Mouse (Mus musculus): ENCODE results near the gene Itpkc.

The Itpkc gene

DNA sequence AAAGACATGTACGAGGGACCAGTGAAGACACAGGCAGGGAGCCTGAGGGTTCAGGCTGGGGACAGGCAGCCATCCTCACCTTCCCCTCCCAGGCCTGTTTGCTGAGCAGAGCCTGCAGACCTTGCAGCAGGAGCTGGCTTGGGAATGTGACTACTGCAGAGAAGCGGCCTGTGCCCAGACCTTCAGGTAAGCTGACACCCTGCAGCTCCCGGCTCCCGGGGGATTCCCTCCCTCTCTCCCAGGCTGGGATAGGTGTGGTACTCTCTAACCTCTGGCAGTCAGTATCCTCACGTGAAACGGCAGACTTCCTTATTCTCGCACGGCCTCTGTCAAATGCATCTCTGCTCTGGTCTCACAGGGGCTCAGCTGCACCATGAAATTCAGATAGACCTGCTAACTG, 14.8 kb upstream of the Itpkc start:
- in situ Hi-C loops (cut with MboI; ENCODE audit: unreplicated experiment in 2 of 2) = no loop called here

DNA sequence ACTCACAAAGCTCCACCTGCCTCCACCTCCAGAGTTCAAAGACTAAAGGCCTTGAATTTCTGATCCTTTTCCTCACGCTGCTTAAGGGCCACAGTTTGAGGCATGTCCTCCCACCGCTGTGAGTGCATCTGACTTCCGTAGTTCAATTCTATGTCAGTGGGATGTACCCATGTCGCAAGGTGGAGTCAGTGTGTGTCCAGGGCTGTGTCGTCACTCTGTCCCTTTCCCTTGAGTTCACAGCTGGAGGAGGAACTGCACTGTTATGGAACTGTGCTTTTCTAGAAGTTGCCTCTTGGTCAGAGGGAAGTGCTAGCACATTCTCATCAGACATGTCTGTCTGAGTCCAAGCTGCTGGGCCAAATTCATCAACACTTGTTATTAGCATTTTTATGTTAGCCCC, 10.1 kb upstream of the Itpkc start:
- in situ Hi-C loops (cut with MboI; ENCODE audit: unreplicated experiment in 2 of 2) = no loop called here

DNA sequence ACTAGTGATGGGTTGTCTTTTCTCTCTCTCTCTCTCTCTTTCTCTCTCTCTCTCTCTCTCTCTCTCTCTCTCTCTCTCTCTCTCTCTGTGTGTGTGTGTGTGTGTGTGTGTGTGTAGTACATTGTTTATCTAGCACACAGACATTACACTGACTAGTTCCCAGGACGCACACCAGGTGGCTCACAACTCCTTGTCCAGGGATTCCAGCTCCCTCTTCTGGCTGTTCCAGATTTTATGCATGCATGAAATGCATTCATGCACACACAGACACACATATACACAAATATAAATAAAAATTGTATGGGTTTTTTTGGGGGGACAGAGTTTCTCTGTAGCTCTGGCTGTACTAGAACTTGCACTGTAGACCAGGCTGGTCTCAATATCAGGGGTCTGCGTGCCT, 9.1 kb upstream of the Itpkc start:
- in situ Hi-C loops (cut with MboI; ENCODE audit: unreplicated experiment in 2 of 2) = no loop called here

DNA sequence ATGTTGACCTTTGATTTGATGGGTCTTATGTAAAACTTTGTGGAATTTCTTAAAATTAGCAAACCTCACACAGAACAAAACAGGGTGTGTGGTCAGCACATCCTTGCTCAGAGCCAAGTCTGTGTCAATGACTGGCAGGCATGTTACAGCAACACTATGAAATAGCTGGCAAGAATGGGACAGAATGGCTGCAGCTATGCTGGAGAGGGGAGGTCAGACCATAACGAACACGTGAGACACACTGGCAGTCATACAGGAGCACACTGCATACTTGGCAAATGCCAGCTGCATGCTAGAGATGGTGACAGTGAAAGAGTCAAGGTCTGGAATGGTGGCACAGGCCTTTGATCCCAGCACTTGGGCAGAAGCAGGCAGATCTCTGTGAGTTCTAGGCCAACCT, 7.3 kb upstream of the Itpkc start:
- in situ Hi-C loops (cut with MboI; ENCODE audit: unreplicated experiment in 2 of 2) = no loop called here

DNA sequence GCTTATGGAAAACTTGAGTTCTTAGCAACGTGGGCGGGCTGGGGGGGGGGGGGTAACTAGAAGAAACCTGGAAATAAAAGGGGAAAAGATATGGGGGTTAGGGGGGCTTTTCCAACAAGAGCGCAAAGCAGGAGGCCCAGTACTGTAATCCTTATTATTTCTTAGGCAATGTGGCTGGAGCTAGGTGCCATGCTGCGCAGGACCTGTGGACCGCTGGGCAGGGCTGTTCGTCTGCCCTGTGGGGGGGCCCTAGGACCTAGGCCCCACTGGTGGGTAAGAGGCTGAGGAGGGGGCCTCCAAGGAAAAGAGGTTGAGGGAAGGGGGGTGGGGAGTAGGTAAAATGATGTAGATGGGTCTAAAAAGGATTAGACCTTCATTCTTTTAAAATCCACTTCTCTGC, 4.8 kb upstream of the Itpkc start:
- in situ Hi-C loops (cut with MboI; ENCODE audit: unreplicated experiment in 2 of 2) = no loop called here

DNA sequence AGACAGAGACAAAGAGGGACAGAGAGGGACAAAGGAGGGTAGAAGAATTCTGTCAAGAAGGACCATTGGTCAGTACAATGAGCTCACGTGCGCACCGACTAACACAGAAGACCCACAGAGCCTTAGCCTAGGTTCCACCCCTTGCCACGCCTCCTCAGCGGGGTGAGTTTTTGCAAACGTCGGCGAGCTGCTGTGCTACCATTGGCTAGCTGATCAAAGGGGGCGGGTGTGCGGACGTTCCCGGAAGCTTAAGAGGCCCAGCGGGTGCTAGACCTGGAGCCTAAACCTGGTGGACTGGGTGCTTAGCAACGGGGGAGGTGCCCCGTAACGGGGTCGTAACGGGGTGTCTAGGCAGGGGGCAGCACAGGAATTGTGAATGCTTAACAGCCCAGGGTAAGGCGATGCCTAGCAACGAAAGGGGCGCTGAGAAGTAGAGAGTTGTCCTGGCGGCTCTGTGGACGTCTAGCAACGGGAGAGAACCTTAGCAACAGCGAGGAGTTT, 4.4 kb upstream of the Itpkc start, which contains the start of gene Coq8b:
Coq8b (plus strand) TSS at position 243 of the 501 bp plus-strand sequence.
- in situ Hi-C loops (cut with MboI; ENCODE audit: unreplicated experiment in 2 of 2) = no loop called here

DNA sequence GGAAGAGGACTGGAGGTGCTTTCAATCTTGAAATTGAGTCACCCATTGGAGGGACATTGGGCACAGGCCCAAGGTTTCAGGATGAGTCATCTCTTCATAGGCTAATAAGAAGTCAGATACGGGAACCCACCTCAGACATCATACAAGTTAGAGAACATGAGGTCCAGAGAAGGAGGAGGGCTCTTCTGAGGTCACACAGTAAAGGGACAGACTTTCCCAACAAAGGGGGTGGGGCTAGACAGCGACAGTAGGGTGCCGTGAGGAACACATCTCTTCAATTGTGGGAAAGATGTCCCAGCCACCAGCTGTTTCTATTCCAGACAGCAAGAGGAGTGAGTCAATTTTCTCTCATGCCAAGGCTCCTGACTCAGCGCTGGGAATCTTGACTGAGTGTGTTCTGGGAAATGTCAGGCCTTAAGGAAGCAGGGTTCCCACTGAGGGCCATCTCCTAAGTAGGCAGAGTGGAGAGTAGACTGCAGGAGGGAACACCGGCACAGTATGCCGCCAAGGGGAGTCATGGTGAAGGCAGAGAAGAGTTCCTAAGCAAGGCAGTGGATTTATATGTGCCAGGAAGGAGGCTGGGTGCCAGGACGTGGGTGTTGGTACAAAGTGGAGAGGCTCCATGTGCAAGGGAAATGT, 3.4 kb upstream of the Itpkc start:
- in situ Hi-C loops (cut with MboI; ENCODE audit: unreplicated experiment in 2 of 2) = no loop called here

DNA sequence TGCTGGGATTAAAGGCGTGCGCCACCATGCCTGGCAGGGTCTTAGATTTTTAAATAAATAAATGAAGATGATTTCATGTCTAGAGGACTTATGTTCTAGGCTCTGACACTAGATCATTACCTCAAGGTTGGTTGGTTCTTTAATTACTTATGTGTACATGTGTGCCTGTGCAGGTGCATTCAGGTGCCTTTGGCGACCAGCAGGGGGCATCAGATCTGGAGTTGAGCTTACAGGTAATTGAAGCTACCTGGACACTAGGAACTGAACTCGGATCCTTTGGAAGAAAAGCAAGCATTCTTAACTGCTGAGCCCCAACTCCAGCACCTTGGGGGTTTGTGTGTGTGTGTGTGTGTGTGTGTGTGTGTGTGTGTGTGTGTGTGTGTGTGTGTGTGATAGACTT, 2.3 kb upstream of the Itpkc start:
- in situ Hi-C loops (cut with MboI; ENCODE audit: unreplicated experiment in 2 of 2) = no loop called here

DNA sequence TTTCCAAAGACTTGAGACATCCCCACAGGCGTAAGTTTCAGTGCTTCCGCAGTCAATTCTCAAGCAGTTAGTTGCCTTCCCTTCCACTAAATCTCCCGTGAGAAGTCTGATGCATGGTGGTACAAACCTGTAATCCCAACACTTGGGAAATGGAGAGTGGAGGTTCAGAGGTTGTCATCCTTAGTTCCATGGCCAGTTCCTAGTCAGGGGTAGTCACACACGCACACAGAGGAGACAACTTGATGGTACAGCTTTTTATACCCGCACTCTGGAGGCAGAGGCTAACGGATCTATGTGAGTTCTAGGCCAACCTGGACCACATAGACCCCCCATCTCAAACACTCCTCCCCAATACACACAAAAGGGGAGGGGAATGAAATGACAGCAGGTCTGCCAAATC, 404 bp upstream of the Itpkc start:
- in situ Hi-C loops (cut with MboI; ENCODE audit: unreplicated experiment in 2 of 2) = loop anchor here in 1 of 2 experiments (5.0 kb wide), 1 partner anchor 42 kb away; no protein-coding TSS in a partner anchor

DNA sequence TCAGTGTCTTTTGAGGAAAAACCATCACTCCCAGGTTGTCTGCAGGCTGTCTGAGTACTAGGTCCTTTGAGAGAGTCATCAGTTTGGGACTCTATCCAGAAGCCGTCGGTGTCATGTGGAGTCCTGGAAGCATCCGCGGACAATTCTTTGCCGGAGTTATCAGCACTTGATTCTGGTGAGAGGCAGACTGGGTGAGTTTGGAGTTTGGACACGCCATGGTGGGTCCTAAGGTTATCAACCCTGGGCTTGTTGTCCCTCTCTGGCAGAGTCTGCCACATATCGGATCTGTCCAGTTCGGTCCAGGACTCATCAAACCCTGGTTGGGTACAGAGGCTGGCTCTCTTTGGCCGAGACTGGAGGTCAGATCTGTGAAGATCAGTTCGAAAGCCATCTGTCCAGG, 785 bp downstream of the Itpkc start:
- in situ Hi-C loops (cut with MboI; ENCODE audit: unreplicated experiment in 2 of 2) = loop anchor here in 1 of 2 experiments (5.0 kb wide), 1 partner anchor 40 kb away; no protein-coding TSS in a partner anchor

DNA sequence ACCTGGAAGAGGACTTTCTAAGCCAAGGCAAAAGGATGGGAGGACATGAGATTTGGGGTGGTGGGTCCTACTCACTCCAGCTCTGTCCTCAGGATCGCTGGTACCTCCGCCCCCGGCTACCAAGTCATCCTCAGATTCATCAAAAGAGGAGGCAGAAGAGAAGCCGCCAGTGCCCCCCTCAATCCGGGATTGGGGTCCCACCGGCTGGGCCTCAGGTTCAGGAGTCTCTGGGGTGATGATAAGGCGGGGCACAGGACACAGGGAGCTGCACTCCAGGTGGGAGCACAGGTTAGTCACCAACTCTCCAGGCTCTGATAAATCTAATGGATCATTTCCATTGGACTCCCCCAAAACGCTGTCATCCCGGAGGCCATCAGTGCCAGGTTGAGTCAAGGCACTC, 1.2 kb downstream of the Itpkc start:
- in situ Hi-C loops (cut with MboI; ENCODE audit: unreplicated experiment in 2 of 2) = loop anchor here in 1 of 2 experiments (5.0 kb wide), 1 partner anchor 40 kb away; no protein-coding TSS in a partner anchor

DNA sequence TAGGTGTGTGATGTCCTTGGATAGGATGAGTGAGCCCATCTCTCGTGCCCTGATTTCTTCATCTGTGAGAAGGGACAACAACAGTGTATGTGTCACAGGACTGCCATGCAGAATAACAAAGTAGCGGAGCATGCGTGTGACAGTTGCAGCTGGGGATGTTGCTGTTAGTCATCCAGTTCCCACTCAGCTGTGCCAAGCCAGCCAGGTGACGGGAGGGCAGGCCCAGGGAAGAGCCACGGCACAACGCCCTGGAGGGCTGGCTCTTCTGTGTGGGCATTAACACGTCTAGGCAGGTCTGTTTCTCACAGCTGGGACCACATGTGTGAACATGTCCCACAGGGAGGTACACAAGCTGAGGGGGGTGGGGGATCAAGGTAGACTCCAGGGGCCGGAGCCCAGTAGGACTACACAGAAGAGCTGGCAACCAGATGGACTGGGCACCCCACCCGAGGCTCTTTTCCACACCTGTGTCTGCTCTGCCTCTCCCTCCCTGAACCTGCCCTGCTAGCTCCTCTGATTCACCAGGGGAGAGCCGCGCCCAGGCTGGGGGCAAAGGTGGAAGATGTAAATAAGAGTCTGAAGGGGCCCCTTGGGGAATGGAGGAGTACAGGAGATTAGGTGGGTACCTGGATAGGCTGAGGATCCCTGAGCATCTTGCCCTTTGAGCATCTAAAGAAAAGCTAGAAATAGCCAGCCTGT, 3.4 kb downstream of the Itpkc start:
- in situ Hi-C loops (cut with MboI; ENCODE audit: unreplicated experiment in 2 of 2) = loop anchor here in 1 of 2 experiments (5.0 kb wide), 1 partner anchor 38 kb away; no protein-coding TSS in a partner anchor

DNA sequence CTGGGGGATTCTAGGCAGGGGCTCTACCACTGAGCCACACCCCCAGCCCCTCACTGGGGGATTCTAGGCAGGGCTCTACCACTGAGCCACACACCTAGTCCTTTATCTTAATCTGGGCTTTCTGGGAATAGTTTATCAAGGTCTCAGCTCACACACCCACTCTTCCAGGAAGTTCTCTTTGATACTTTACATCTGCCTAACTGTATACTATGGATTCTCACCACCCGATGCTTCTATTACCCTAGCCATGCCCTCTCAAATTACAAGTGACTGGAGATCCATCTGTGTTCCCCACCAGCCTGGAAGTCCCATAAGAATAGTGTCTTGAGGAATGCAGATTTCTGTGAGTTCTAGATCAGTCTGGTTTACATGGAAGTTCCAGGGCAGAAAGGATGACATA, 5.9 kb downstream of the Itpkc start:
- in situ Hi-C loops (cut with MboI; ENCODE audit: unreplicated experiment in 2 of 2) = no loop called here

DNA sequence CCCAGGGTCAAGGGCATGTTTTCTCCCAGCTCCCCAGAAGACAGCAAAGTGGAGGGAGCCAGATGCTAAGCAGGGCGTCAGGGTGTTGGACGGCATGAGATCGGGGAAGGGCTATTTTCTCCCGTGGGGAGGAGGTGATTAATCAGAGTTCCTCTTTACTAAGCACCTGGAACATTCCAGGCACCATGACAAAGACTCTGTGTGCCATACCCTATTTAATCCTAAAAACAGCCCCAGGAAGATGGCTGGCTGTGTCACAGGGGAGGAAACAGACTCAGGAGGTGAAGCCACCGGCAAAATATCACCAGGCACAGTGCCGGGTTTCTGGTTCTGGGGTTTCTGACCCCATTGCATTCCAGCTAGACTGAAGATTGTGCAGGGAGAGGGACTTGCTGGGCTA, 6.5 kb downstream of the Itpkc start:
- in situ Hi-C loops (cut with MboI; ENCODE audit: unreplicated experiment in 2 of 2) = no loop called here

DNA sequence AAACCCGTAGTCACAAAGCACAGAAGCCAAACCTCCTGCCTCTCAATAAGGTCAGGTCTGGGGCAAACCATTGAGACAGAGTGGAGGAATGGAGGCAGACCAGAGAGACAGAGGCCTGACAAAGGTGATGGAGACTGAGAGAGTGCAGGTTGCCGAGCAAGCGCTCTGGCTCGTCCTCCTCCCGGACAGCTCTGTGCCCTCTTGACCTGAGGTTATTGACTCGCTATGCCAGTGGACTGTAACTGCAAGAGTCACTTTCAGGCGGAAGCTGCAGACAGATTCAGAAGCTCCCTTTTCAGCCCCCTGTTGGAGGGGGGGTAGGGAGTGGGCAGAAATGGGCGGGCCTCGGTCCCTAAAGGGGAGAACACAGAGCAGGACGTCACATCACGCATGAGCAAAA, 8.5 kb downstream of the Itpkc start:
- in situ Hi-C loops (cut with MboI; ENCODE audit: unreplicated experiment in 2 of 2) = no loop called here

DNA sequence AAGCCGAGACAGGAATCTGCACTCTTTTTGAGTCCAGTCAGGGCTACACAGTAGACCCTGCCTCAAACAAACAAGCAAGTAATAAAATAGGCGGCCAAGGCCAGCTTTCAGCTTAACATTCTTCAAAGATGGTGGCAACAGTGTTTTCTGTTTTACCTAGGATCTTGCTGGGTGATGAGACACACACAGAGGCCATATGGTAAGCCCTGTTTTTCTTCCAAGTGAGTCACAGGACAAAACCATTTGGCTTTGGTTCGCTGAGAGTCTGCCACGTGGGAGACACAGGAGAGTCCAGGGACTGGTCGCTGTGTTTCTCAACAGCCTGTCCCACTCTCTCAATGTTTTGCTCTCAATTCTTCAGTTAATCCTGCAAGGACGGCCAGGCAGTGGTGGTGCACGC, 9.9 kb downstream of the Itpkc start:
- in situ Hi-C loops (cut with MboI; ENCODE audit: unreplicated experiment in 2 of 2) = no loop called here

DNA sequence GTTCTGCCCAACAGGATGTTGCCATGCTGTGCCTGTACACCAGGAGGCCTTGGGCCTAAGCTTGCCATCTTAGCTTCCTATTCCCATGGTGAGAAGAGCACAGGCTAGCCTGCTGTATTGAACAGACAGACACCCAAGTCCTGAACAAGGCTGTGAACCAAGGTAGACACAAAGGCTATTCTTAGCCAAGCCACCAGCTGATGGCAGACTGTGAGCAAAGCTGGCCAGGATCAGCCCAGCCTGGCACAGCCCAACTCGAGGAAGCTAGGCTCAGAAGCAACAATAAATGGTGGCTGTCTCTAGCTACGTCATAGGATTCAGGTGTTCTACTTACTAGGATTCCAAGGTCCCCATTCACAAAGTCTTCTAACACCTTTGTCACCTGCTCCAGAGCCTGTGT, 15.8 kb downstream of the Itpkc start:
- in situ Hi-C loops (cut with MboI; ENCODE audit: unreplicated experiment in 2 of 2) = no loop called here

DNA sequence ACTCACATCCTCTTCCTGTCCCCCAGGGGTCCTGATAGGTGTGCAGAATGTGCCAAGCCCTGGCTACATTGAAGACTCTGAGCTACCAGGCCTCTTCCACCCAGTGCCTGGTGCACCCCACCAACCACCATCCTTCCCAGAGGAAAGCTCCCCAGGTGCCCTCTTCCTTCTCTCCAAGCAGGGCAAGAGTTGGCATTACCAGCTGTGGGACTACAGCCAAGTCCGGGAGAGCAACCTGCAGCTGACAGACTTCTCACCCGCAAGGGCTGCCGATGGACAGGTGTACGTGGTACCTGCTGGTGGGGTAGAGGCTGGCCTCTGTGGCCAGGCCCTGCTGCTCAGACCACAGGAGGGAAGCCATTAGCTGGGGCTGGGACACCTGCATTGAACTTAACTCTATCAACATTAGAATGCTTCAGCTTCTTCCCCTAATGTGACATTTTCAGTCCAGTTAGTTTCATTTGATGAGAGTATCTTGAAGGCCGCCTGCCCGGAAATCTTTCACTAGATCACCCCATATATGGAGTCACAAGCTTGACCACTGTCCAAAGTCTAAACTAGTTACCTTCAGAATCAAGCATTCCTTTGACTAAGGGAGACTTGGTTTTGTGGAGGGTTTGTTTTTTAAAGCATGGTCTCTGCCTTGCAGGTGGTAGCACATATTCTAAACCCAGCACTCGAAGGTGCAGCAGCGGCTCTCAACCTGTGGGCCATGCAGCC, 24.6 kb downstream of the Itpkc start:
- in situ Hi-C loops (cut with MboI; ENCODE audit: unreplicated experiment in 2 of 2) = no loop called here

DNA sequence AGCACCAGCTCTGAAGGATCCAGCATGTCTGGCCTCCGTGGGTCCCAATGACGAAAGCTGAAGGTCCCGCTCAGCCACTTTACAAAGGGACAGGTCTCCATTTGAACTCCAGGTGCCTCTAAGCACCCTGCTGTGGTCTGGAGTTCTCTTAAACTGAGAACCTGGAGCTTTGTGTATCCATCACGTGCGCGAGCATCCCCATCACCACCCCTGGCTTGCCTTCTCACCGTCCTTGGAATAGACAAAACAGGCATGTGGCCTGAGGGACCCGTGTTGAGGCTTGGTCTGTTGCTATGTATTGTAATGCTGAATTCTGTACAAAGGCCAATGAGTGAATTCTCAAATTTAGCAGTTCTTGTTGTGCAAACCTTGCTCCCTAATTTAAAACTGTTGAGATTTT, 29.7 kb downstream of the Itpkc start:
- in situ Hi-C loops (cut with MboI; ENCODE audit: unreplicated experiment in 2 of 2) = loop anchor here in 1 of 2 experiments (25.0 kb wide), 1 partner anchor 389 kb away; the partner anchor contains the start of gene Akt2

DNA sequence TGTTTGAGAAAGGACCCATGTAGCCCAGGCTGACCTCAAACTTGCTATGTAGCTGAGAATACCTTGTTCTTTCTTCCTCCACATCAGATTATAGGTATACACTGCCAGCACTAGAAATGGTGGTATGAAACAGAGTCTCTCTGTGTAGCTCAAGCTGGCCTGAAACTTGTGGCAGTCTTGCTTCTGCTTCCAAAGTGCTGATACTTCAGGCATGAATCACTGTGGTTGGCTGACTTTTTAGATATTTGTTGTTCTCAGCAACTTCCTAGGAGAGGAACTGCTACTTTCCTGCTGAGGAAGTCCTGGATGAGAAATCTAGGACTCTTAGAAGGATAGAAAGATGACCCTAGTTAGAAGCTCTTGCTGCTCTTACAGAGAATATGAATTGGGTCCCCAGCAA, 30.1 kb downstream of the Itpkc start:
- in situ Hi-C loops (cut with MboI; ENCODE audit: unreplicated experiment in 2 of 2) = loop anchor here in 1 of 2 experiments (25.0 kb wide), 1 partner anchor 389 kb away; the partner anchor contains the start of gene Akt2

DNA sequence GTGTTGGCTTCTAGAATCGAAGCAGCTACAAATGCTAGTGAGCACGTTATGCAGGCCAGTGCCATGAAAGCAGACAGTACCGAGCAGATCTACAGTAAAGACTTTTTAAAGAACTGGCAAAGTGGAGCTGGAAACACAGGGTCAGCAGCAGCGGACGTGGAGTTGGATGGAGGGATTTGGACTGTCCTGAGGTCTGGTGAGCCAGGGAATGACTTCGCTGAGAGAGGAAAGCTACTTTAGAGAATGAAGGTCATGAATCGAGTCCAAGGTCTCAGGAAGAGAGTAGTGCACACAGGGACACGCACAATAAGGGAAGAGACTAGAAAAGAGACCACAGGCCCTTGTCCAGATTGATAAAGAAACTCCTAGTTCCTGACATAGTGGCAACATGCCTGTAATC, 30.8 kb downstream of the Itpkc start:
- in situ Hi-C loops (cut with MboI; ENCODE audit: unreplicated experiment in 2 of 2) = loop anchor here in 1 of 2 experiments (25.0 kb wide), 1 partner anchor 390 kb away; the partner anchor contains the start of gene Akt2
